Mouse (Mus musculus) limb, embryonic 14.5 days (tissue): Measurements from ENCODE around the gene S100z. TPM values are rescaled to one million over a fixed set of nuclear protein-coding genes. Genes with fewer than 3 reads are reported as not detected.

ENCODE experiments used
- ATAC-seq: fragments of 200-750 bp; cut with Nextera tagmentation; 2 replicates; pipeline ENCODE4 v1.8.0; 2017; ENCODE audit warnings: low read depth, moderate number of reproducible peaks, moderate TSS enrichment; ENCODE audit not compliant: low FRiP score
- DNase-seq: peaks from one replicate; pipeline ENCODE4 v3.0.0-alpha.2; 2015; ENCODE audit warnings: low spot score
- H3K27ac ChIP-seq: fragments of 300-500 bp; sonication (generic); replicated peaks from 2 replicates; pipeline ENCODE4 v1.5.1; 2014; ENCODE audit warnings: low read depth, mild to moderate bottlenecking, low read length, moderate library complexity, mixed read lengths
- H3K27me3 ChIP-seq: fragments of 300-500 bp; sonication (generic); 2 replicates; pipeline ENCODE4 v1.6.1; 2014; ENCODE audit warnings: low read length, mixed read lengths; ENCODE audit not compliant: control insufficient read depth, insufficient read depth
- H3K36me3 ChIP-seq: fragments of 300-500 bp; sonication (generic); 2 replicates; pipeline ENCODE4 v1.6.1; 2014; ENCODE audit warnings: mild to moderate bottlenecking, low read length, moderate library complexity, mixed read lengths; ENCODE audit not compliant: control insufficient read depth, insufficient read depth
- H3K4me1 ChIP-seq: fragments of 300-500 bp; sonication (generic); 2 replicates; pipeline ENCODE4 v1.6.1; 2014; ENCODE audit warnings: antibody characterized with exemption, low read length, mixed read lengths; ENCODE audit not compliant: control insufficient read depth, insufficient read depth
- H3K4me2 ChIP-seq: fragments of 300-500 bp; sonication (generic); replicated peaks from 2 replicates; pipeline ENCODE4 v1.6.1; 2014; ENCODE audit warnings: low read depth, mild to moderate bottlenecking, low read length, moderate library complexity; ENCODE audit not compliant: severe bottlenecking
- H3K4me3 ChIP-seq: fragments of 300-500 bp; sonication (generic); replicated peaks from 2 replicates; pipeline ENCODE4 v1.5.1; 2014; ENCODE audit warnings: low read length
- H3K9ac ChIP-seq: fragments of 300-500 bp; sonication (generic); 2 replicates; pipeline ENCODE4 v1.6.1; 2014; ENCODE audit warnings: mild to moderate bottlenecking, low read depth, low read length, moderate library complexity; ENCODE audit not compliant: severe bottlenecking
- H3K9me3 ChIP-seq: fragments of 300-500 bp; sonication (generic); 2 replicates; pipeline ENCODE4 v1.6.1; 2016; ENCODE audit warnings: low read length; ENCODE audit not compliant: control insufficient read depth
- POLR2A ChIP-seq: fragments of 200-500 bp; IDR thresholded peaks from 2 replicates; pipeline ENCODE4 v1.8.0; 2012; ENCODE audit warnings: inconsistent platforms, mild to moderate bottlenecking, moderate library complexity, borderline replicate concordance; ENCODE audit not compliant: insufficient read depth, insufficient read length; ENCODE audit errors: extremely low read depth
- WGBS: fragments of 180-500 bp; shearing (Covaris S2); extraction: QIAGEN DNeasy Blood & Tissue Kit; methylation state at CpG from one replicate; pipeline ENCODE4 v1.1.7; 2014; 5-methylcytosine and 5-hydroxymethylcytosine counted together
- polyA plus RNA-seq, 2 experiments: library from polyadenylated mRNA; depleted of rRNA in 1 of 2; stranded (reverse) in 1 of 2; unstranded in 1 of 2; fragments of >200 nt; fragmentation: Nextera tagmentation in 1 of 2; extraction: Ambion mirVana in 1 of 2; gene quantifications; 2 replicates each; pipeline versions ENCODE4 v1.2.1 to v1.2.3; 2012 to 2014

S100z gene
- polyA plus RNA-seq, 2 experiments, result not detected

GRCm38 (mm10) chr13:95475124-95475523 is 3.4 kb downstream of the S100z start:
- DNase-seq (no peak), ATAC-seq (no peak)
- 34% methylated on average over 7 of the region's 7 CpGs for WGBS
- no peak for TF ChIP-seq POLR2A
- no peaks in the 10 kb centered on the region for H3K4me1 ChIP-seq
- H3K27me3 ChIP-seq, result no peaks in the 10 kb centered on the region
- no peak overlapping the region for H3K27ac ChIP-seq
- H3K9ac ChIP-seq, result no peak overlapping the region
- no peaks in the 10 kb centered on the region for H3K36me3 ChIP-seq
- H3K9me3 ChIP-seq, result 0 out of 2 replicates have a peak, but pooled peaks cover 4% of the 10 kb centered on the region
- H3K4me2 ChIP-seq, result no peak overlapping the region
- H3K4me3 ChIP-seq, result no peak overlapping the region

- no peaks in the 10 kb centered on the region for H3K36me3 ChIP-seq
- DNase-seq (no peak), ATAC-seq (no peak)
- H3K27ac ChIP-seq, result no peak overlapping the region
- WGBS, result 83% methylated on average over 3 of the region's 3 CpGs
- TF ChIP-seq POLR2A, result no peak
- 0 out of 2 replicates have a peak, but pooled peaks cover 4% of the 10 kb centered on the region for H3K9me3 ChIP-seq
- H3K4me1 ChIP-seq, result no peaks in the 10 kb centered on the region
- H3K27me3 ChIP-seq, result no peaks in the 10 kb centered on the region
- no peak overlapping the region for H3K4me3 ChIP-seq
- no peak overlapping the region for H3K9ac ChIP-seq
- H3K4me2 ChIP-seq, result no peak overlapping the region
These were observed 4.2 kb downstream of the S100z start for GRCm38 (mm10) chr13:95474294-95474693.

GRCm38 (mm10) chr13:95470970-95471369 is 7.6 kb downstream of the S100z start:
- Histone ChIP-seq H3K9ac (no peak overlapping the region), H3K9me3 (0 out of 2 replicates have a peak, but pooled peaks cover 4% of the 10 kb centered on the region), H3K36me3 (no peaks in the 10 kb centered on the region), H3K4me1 (no peaks in the 10 kb centered on the region), H3K4me2 (no peak overlapping the region), H3K4me3 (no peak overlapping the region), H3K27ac (no peak overlapping the region), H3K27me3 (no peaks in the 10 kb centered on the region)
- TF ChIP-seq POLR2A, result no peak
- DNase-seq (no peak), ATAC-seq (no peak)
- 73% methylated on average over 2 of the region's 2 CpGs for WGBS

GRCm38 (mm10) chr13:95451529-95451928 is 27.0 kb downstream of the S100z start:
- H3K27ac ChIP-seq, result no peak overlapping the region
- no peak for TF ChIP-seq POLR2A
- no peaks in the 10 kb centered on the region for H3K27me3 ChIP-seq
- H3K4me2 ChIP-seq, result no peak overlapping the region
- H3K9ac ChIP-seq, result no peak overlapping the region
- no peaks in the 10 kb centered on the region for H3K36me3 ChIP-seq
- H3K4me3 ChIP-seq, result no peak overlapping the region
- 66% methylated on average over 2 of the region's 2 CpGs for WGBS
- H3K4me1 ChIP-seq, result no peaks in the 10 kb centered on the region
- H3K9me3 ChIP-seq, result no peaks in the 10 kb centered on the region
- ATAC-seq (no peak), DNase-seq (no peak)

GRCm38 (mm10) chr13:95450636-95451210 is 27.8 kb downstream of the S100z start:
- H3K27ac ChIP-seq, result no peak overlapping the region
- TF ChIP-seq POLR2A, result no peak
- no peaks in the 10 kb centered on the region for H3K36me3 ChIP-seq
- H3K4me3 ChIP-seq, result no peak overlapping the region
- H3K27me3 ChIP-seq, result no peaks in the 10 kb centered on the region
- H3K9me3 ChIP-seq, result no peaks in the 10 kb centered on the region
- ATAC-seq (no peak), DNase-seq (no peak)
- no peak overlapping the region for H3K9ac ChIP-seq
- H3K4me1 ChIP-seq, result no peaks in the 10 kb centered on the region
- WGBS, result 92% methylated on average over 9 of the region's 9 CpGs
- H3K4me2 ChIP-seq, result no peak overlapping the region
